Mouse (Mus musculus) CH12.LX (cell line): Measurements from ENCODE around the gene Gm3880.
"Not testable (repeated sequence)": the region's sequence is repeated elsewhere in the genome, so short reads cannot be mapped to it uniquely, and the experiment has no call there.

Experiments used
- CTCF ChIP-seq, 2 experiments: IDR thresholded peaks in 1 of 2; conservative IDR thresholded peaks in 1 of 2; 2 replicates each; pipeline ENCODE4 v1.5.1; 2011 to 2012; ENCODE audit warnings: low read depth in 2 of 2, low read length in 2 of 2, improper control_type of control experiment in 1 of 2, inconsistent platforms in 1 of 2, mild to moderate bottlenecking in 1 of 2, moderate library complexity in 1 of 2
- ELF1 ChIP-seq: IDR thresholded peaks from 2 replicates; pipeline ENCODE4 v1.6.1; 2014; ENCODE audit warnings: low read depth, mild to moderate bottlenecking, inconsistent platforms, low read length, improper control_type of control experiment
- EP300 ChIP-seq: IDR thresholded peaks from 2 replicates; pipeline ENCODE4 v1.6.1; 2011; ENCODE audit warnings: low read length, improper control_type of control experiment
- GABPA ChIP-seq: IDR thresholded peaks from 2 replicates; pipeline ENCODE4 v1.6.1; 2012; ENCODE audit warnings: low read depth, low read length, improper control_type of control experiment, inconsistent platforms; ENCODE audit not compliant: insufficient replicate concordance
- NELFE ChIP-seq: IDR thresholded peaks from 2 replicates; pipeline ENCODE4 v1.6.1; 2011; ENCODE audit warnings: low read depth, low read length, improper control_type of control experiment
- POLR2A ChIP-seq: IDR thresholded peaks from 2 replicates; pipeline ENCODE4 v1.6.1; 2011; ENCODE audit warnings: low read depth, mild to moderate bottlenecking, improper control_type of control experiment, low read length
- POLR2AphosphoS2 ChIP-seq: IDR thresholded peaks from 2 replicates; pipeline ENCODE4 v1.6.1; 2011; ENCODE audit warnings: low read depth, low read length, improper control_type of control experiment
- SIN3A ChIP-seq: IDR thresholded peaks from 2 replicates; pipeline ENCODE4 v1.6.1; 2012; ENCODE audit warnings: low read length, improper control_type of control experiment, inconsistent platforms
- SMC3 ChIP-seq: IDR thresholded peaks from 2 replicates; pipeline ENCODE4 v1.6.1; 2011; ENCODE audit warnings: low read depth, low read length, improper control_type of control experiment
- UBTF ChIP-seq: IDR thresholded peaks from 2 replicates; pipeline ENCODE4 v1.6.1; 2012; ENCODE audit warnings: low read depth, mild to moderate bottlenecking, inconsistent platforms, low read length, improper control_type of control experiment, moderate library complexity
- ZC3H11A ChIP-seq: IDR thresholded peaks from 2 replicates; pipeline ENCODE4 v1.6.1; 2012; ENCODE audit warnings: low read depth, mild to moderate bottlenecking, inconsistent platforms, low read length, improper control_type of control experiment
- ZNF384 ChIP-seq: IDR thresholded peaks from 2 replicates; pipeline ENCODE4 v1.6.1; 2012; ENCODE audit warnings: low read depth, low read length, improper control_type of control experiment, inconsistent platforms

- not testable (repeated sequence) for TF ChIP-seq POLR2A; EP300; ZC3H11A; CTCF (conservative IDR thresholded peaks at IDR 0.05 in 1 of 2, IDR thresholded peaks at IDR 0.05 in 1 of 2; ENCODE audit: low read depth in 2 of 2, low read length in 2 of 2); SIN3A; ZNF384; SMC3; ELF1; UBTF; NELFE; GABPA; POLR2AphosphoS2
Measured at GRCm38 (mm10) chrX:102724226-102724625, 37.5 kb upstream of the Gm3880 start.
